Mouse (Mus musculus) midbrain, embryonic 12.5 days (tissue): Measurements from ENCODE around the gene Ifnar1. TPM values are rescaled to one million over a fixed set of nuclear protein-coding genes. Genes with fewer than 3 reads are reported as not detected.

ENCODE experiments used
- microRNA-seq: library from miRNA; unstranded; fragments of <30 nt; microRNA quantifications from one replicate; pipeline ENCODE4, GENCODE M21; 2017
- polyA plus RNA-seq: library from polyadenylated mRNA; unstranded; fragments of >200 nt; fragmentation: Nextera tagmentation; extraction: Ambion mirVana; gene quantifications from 2 replicates; pipeline ENCODE4 v1.2.1, GENCODE M21; 2016

The Ifnar1 gene
- polyA plus RNA-seq, 1 experiment from 2014 or later: 60.0 TPM

Small RNA genes lying within 50 kb of the gene (microRNA-seq; reads per million reads assigned to microRNA genes)
- not detected for gene Mir6367

Other genes with a start within 250 kb of the Ifnar1 start
- gene Olig1, start 215.5 kb upstream of the Ifnar1 start, polyA plus RNA-seq: 2.4 and 5.1 TPM in 2 replicates
- 29.5 and 33.5 TPM in 2 replicates for gene Ifnar2, start 112.5 kb upstream of the Ifnar1 start, polyA plus RNA-seq
- not detected in 2 replicates for gene Gm21970, start 93.5 kb upstream of the Ifnar1 start, polyA plus RNA-seq
- 7.9 and 9.1 TPM in 2 replicates for gene Il10rb, start 79.1 kb upstream of the Ifnar1 start, polyA plus RNA-seq
- 41.0 and 43.4 TPM in 2 replicates for gene Ifngr2, start 61.8 kb downstream of the Ifnar1 start, polyA plus RNA-seq
- gene Tmem50b, start 112.6 kb downstream of the Ifnar1 start, polyA plus RNA-seq: 42.6 and 43.6 TPM in 2 replicates
- 6.8 and 7.8 TPM in 2 replicates for gene Dnajc28, start 133.8 kb downstream of the Ifnar1 start, polyA plus RNA-seq
- gene Gart, start 161.7 kb downstream of the Ifnar1 start, polyA plus RNA-seq: 100 and 102 TPM in 2 replicates
- 163 and 170 TPM in 2 replicates for gene Son, start 162.3 kb downstream of the Ifnar1 start, polyA plus RNA-seq
- gene Donson, start 203.5 kb downstream of the Ifnar1 start, polyA plus RNA-seq: 33.6 and 35.5 TPM in 2 replicates
- gene Cryzl1, start 243.7 kb downstream of the Ifnar1 start, polyA plus RNA-seq: 81.7 and 85.1 TPM in 2 replicates
- 75.4 and 75.7 TPM in 2 replicates for gene Itsn1, start 244.0 kb downstream of the Ifnar1 start, polyA plus RNA-seq